Mouse (Mus musculus): ENCODE measurements around the gene Myl10. TPM values are rescaled to one million over a fixed set of nuclear protein-coding genes. Genes with fewer than 3 reads are reported as not detected.
A peak's percentile ranks its signal among the peaks of the same experiment; 100 is the strongest.

Myl10 gene
- polyA plus RNA-seq, 1 experiment from 2014 or later: not detected

- ATAC-seq (ENCODE audit: low read depth): no peak
- no peak overlapping the region for H3K4me3 ChIP-seq
- no peaks in the 10 kb centered on the region for H3K9me3 ChIP-seq
- H3K27ac ChIP-seq (replicated peaks): no peak overlapping the region
- H3K4me1 ChIP-seq (replicated peaks): no peaks in the 10 kb centered on the region
- H3K36me3 ChIP-seq: no peaks in the 10 kb centered on the region
- H3K4me2 ChIP-seq: no peak overlapping the region
- WGBS: 83% methylated on average over 4 of the region's 4 CpGs
- H3K9ac ChIP-seq: no peak overlapping the region
- H3K27me3 ChIP-seq: no peaks in the 10 kb centered on the region
Measured at GRCm38 (mm10) chr5:136686349-136686748, 6.6 kb upstream of the Myl10 start.

- Histone ChIP-seq H3K27me3 (no peaks in the 10 kb centered on the region), H3K4me1 (replicated peaks) (no peaks in the 10 kb centered on the region), H3K9me3 (no peaks in the 10 kb centered on the region), H3K4me2 (no peak overlapping the region), H3K9ac (no peak overlapping the region), H3K4me3 (no peak overlapping the region), H3K27ac (replicated peaks) (no peak overlapping the region), H3K36me3 (no peaks in the 10 kb centered on the region)
- ATAC-seq (ENCODE audit: low read depth): no peak
- WGBS: 72% methylated on average over 7 of the region's 7 CpGs
Measured at GRCm38 (mm10) chr5:136687561-136687960, 5.4 kb upstream of the Myl10 start.

- H3K9ac ChIP-seq: no peak overlapping the region
- no peak overlapping the region for H3K27ac ChIP-seq (replicated peaks)
- WGBS: 78% methylated on average over 6 of the region's 6 CpGs
- H3K4me2 ChIP-seq: no peak overlapping the region
- H3K27me3 ChIP-seq: no peaks in the 10 kb centered on the region
- no peaks in the 10 kb centered on the region for H3K36me3 ChIP-seq
- H3K4me3 ChIP-seq: no peak overlapping the region
- H3K4me1 ChIP-seq (replicated peaks): no peaks in the 10 kb centered on the region
- ATAC-seq (ENCODE audit: low read depth): no peak
- H3K9me3 ChIP-seq: no peaks in the 10 kb centered on the region
Measured at GRCm38 (mm10) chr5:136688841-136689240, 4.1 kb upstream of the Myl10 start.

- Histone ChIP-seq H3K4me1 (replicated peaks) (no peaks in the 10 kb centered on the region), H3K27me3 (no peaks in the 10 kb centered on the region), H3K4me2 (no peak overlapping the region), H3K9ac (no peak overlapping the region), H3K4me3 (no peak overlapping the region), H3K36me3 (no peaks in the 10 kb centered on the region), H3K9me3 (no peaks in the 10 kb centered on the region), H3K27ac (replicated peaks) (no peak overlapping the region)
- WGBS: 71% methylated on average over 3 of the region's 3 CpGs
- no peak for ATAC-seq (ENCODE audit: low read depth)
Measured at GRCm38 (mm10) chr5:136691170-136691569, 1.8 kb upstream of the Myl10 start.

GRCm38 (mm10) chr5:136693418-136693817 lies 472 bp downstream of the Myl10 start:
- Histone ChIP-seq H3K9me3 (no peaks in the 10 kb centered on the region), H3K27ac (replicated peaks) (no peak overlapping the region), H3K36me3 (no peaks in the 10 kb centered on the region), H3K4me1 (replicated peaks) (no peaks in the 10 kb centered on the region), H3K9ac (no peak overlapping the region), H3K27me3 (no peaks in the 10 kb centered on the region), H3K4me3 (no peak overlapping the region), H3K4me2 (no peak overlapping the region)
- no peak for ATAC-seq (ENCODE audit: low read depth)
- WGBS: 80% methylated on average over 7 of the region's 7 CpGs

- Histone ChIP-seq H3K9ac (no peak overlapping the region), H3K36me3 (no peaks in the 10 kb centered on the region), H3K9me3 (no peaks in the 10 kb centered on the region), H3K27ac (replicated peaks) (no peak overlapping the region), H3K4me2 (no peak overlapping the region), H3K4me3 (no peak overlapping the region), H3K4me1 (replicated peaks) (no peaks in the 10 kb centered on the region), H3K27me3 (no peaks in the 10 kb centered on the region)
- no peak for ATAC-seq (ENCODE audit: low read depth)
- 69% methylated on average over 6 of the region's 6 CpGs for WGBS
Measured at GRCm38 (mm10) chr5:136694976-136695375, 2.0 kb downstream of the Myl10 start.

- Histone ChIP-seq H3K4me1 (replicated peaks) (no peaks in the 10 kb centered on the region), H3K4me3 (no peak overlapping the region), H3K36me3 (no peaks in the 10 kb centered on the region), H3K27me3 (no peaks in the 10 kb centered on the region), H3K27ac (replicated peaks) (no peak overlapping the region), H3K4me2 (no peak overlapping the region), H3K9me3 (no peaks in the 10 kb centered on the region), H3K9ac (no peak overlapping the region)
- no peak for ATAC-seq (ENCODE audit: low read depth)
- WGBS: 66% methylated on average over 5 of the region's 5 CpGs
Measured at GRCm38 (mm10) chr5:136696516-136696915, 3.6 kb downstream of the Myl10 start.

- Histone ChIP-seq H3K27ac (replicated peaks) (no peak overlapping the region), H3K4me3 (no peak overlapping the region), H3K9me3 (no peaks in the 10 kb centered on the region), H3K9ac (no peak overlapping the region), H3K27me3 (no peaks in the 10 kb centered on the region), H3K4me1 (replicated peaks) (no peaks in the 10 kb centered on the region), H3K36me3 (no peaks in the 10 kb centered on the region), H3K4me2 (no peak overlapping the region)
- no peak for ATAC-seq (ENCODE audit: low read depth)
- 81% methylated on average over 9 of the region's 9 CpGs for WGBS
Measured at GRCm38 (mm10) chr5:136697618-136698017, 4.7 kb downstream of the Myl10 start.

GRCm38 (mm10) chr5:136702159-136702725 lies 9.3 kb downstream of the Myl10 start:
- WGBS: 82% methylated on average over 3 of the region's 3 CpGs
- no peak for ATAC-seq (ENCODE audit: low read depth)
- H3K9me3 ChIP-seq: no peaks in the 10 kb centered on the region

GRCm38 (mm10) chr5:136703751-136704150 lies 10.8 kb downstream of the Myl10 start:
- no peaks in the 10 kb centered on the region for H3K9me3 ChIP-seq
- no peaks in the 10 kb centered on the region for H3K27me3 ChIP-seq
- H3K4me3 ChIP-seq: no peak overlapping the region
- no peak overlapping the region for H3K4me2 ChIP-seq
- ATAC-seq (ENCODE audit: low read depth): no peak
- no peaks in the 10 kb centered on the region; the same call in 1 of the 2 replicates for H3K4me1 ChIP-seq (replicated peaks)
- 48% methylated on average over 3 of the region's 3 CpGs for WGBS
- no peak overlapping the region for H3K27ac ChIP-seq (replicated peaks)
- no peaks in the 10 kb centered on the region for H3K36me3 ChIP-seq
- H3K9ac ChIP-seq: no peak overlapping the region

More at GRCm38 (mm10) chr5:136702159-136702725, 9.3 kb downstream of the Myl10 start:
- Histone ChIP-seq H3K27ac (replicated peaks) (no peak overlapping the region), H3K9ac (no peak overlapping the region), H3K36me3 (no peaks in the 10 kb centered on the region), H3K4me3 (no peak overlapping the region), H3K27me3 (no peaks in the 10 kb centered on the region), H3K4me1 (replicated peaks) (no peaks in the 10 kb centered on the region; the same call in 1 of the 2 replicates), H3K4me2 (no peak overlapping the region)

GRCm38 (mm10) chr5:136704151-136704550 lies 11.2 kb downstream of the Myl10 start:
- 75% methylated on average over 8 of the region's 8 CpGs for WGBS
- no peaks in the 10 kb centered on the region for H3K27me3 ChIP-seq
- H3K9ac ChIP-seq: no peak overlapping the region
- H3K4me2 ChIP-seq: no peak overlapping the region
- H3K27ac ChIP-seq (replicated peaks): no peak overlapping the region
- H3K4me3 ChIP-seq: no peak overlapping the region
- H3K4me1 ChIP-seq (replicated peaks): no peaks in the 10 kb centered on the region; the same call in 1 of the 2 replicates
- no peak for ATAC-seq (ENCODE audit: low read depth)
- H3K36me3 ChIP-seq: no peaks in the 10 kb centered on the region
- no peaks in the 10 kb centered on the region for H3K9me3 ChIP-seq

GRCm38 (mm10) chr5:136705532-136705931 lies 12.6 kb downstream of the Myl10 start:
- Histone ChIP-seq H3K4me3 (no peak overlapping the region), H3K27ac (replicated peaks) (no peak overlapping the region), H3K9ac (no peak overlapping the region), H3K36me3 (no peaks in the 10 kb centered on the region), H3K27me3 (no peaks in the 10 kb centered on the region), H3K4me1 (replicated peaks) (peaks cover under 1% of the 10 kb centered on the region), H3K4me2 (no peak overlapping the region), H3K9me3 (no peaks in the 10 kb centered on the region)
- WGBS: 97% methylated on average over 3 of the region's 3 CpGs
- ATAC-seq (ENCODE audit: low read depth): no peak

- Histone ChIP-seq H3K27me3 (no peaks in the 10 kb centered on the region), H3K4me3 (no peak overlapping the region), H3K9ac (no peak overlapping the region), H3K9me3 (no peaks in the 10 kb centered on the region), H3K4me2 (no peak overlapping the region), H3K27ac (replicated peaks) (no peak overlapping the region), H3K4me1 (replicated peaks) (peaks cover 7% of the 10 kb centered on the region), H3K36me3 (no peaks in the 10 kb centered on the region)
- WGBS: under 1% methylated on average over 9 of the region's 9 CpGs
- peak; percentile 65; the same call in 1 of the 2 replicates for ATAC-seq (ENCODE audit: low read depth)
Measured at GRCm38 (mm10) chr5:136706803-136707202, 13.9 kb downstream of the Myl10 start.
